Mouse (Mus musculus): ENCODE measurements around the gene Gm44. TPM values are rescaled to one million over a fixed set of nuclear protein-coding genes. Genes with fewer than 3 reads are reported as not detected.
"Not testable (repeated sequence)": the region's sequence is repeated elsewhere in the genome, so short reads cannot be mapped to it uniquely, and the experiment has no call there.

Gm44 gene
- total RNA-seq (2021), result not detected
- long read RNA-seq, experiment 1, result 0 reads
- long read RNA-seq, experiment 2, result 0 reads

- DNase-seq, result no peak
- intact Hi-C loops (cut with DNase I), result no loop called here
Observed at GRCm38 (mm10) chrX:90891842-90892241, at the start of gene Gm44. TSS of gene Gm44 (plus strand) at chrX:90892142.

- intact Hi-C loops (cut with DNase I), result no loop called here
- DNase-seq, result no peak
Observed at GRCm38 (mm10) chrX:90927989-90928388, 36.0 kb downstream of the Gm44 start.

GRCm38 (mm10) chrX:90938211-90938610, 46.3 kb downstream of the Gm44 start:
- DNase-seq; intact Hi-C loops (cut with DNase I): not testable (repeated sequence)

Measured in gastrocnemius, postnatal 36 days (tissue).